Mouse (Mus musculus): ENCODE results near the gene Sorbs1.

Sorbs1 gene

GRCm38 (mm10) chr19:40496509-40497267, 16.9 kb downstream of the Sorbs1 start:
- ChIA-PET CTCF (no interaction called here), POLR2A (no interaction called here)

GRCm38 (mm10) chr19:40496071-40496470, 17.5 kb downstream of the Sorbs1 start:
- POLR2A ChIA-PET: interaction anchor here in 1 of 4 experiments (1.0 kb wide), 1 partner anchor 18 kb away, joined by 3 read pairs; the partner anchor contains the start of gene Sorbs1
- CTCF ChIA-PET: no interaction called here

- ChIA-PET POLR2A (interaction anchor here in 1 of 4 experiments (1.8 kb wide), 1 partner anchor 21 kb away, joined by 4 read pairs; the partner anchor contains the start of gene Sorbs1), CTCF (interaction anchor here in 1 of 4 experiments (0.8 to 1.0 kb wide), 2 partner anchors 52 to 101 kb away, joined by 3 read pairs; no protein-coding TSS in a partner anchor)
Observed at GRCm38 (mm10) chr19:40492902-40493301, 20.7 kb downstream of the Sorbs1 start.

GRCm38 (mm10) chr19:40491442-40491841, 22.1 kb downstream of the Sorbs1 start:
- POLR2A ChIA-PET: interaction anchor here in 1 of 4 experiments (0.9 kb wide), 1 partner anchor 21 kb away, joined by 3 read pairs; no protein-coding TSS in a partner anchor
- CTCF ChIA-PET: interaction anchor here in 1 of 4 experiments (0.6 kb wide), 1 partner anchor 24 kb away, joined by 6 read pairs; no protein-coding TSS in a partner anchor

- CTCF ChIA-PET: interaction anchor here in 1 of 4 experiments (0.6 kb wide), 1 partner anchor 24 kb away, joined by 6 read pairs; no protein-coding TSS in a partner anchor
- POLR2A ChIA-PET: interaction anchor here in 1 of 4 experiments (0.9 kb wide), 1 partner anchor 22 kb away, joined by 3 read pairs; no protein-coding TSS in a partner anchor
Observed at GRCm38 (mm10) chr19:40490765-40491164, 22.8 kb downstream of the Sorbs1 start.

GRCm38 (mm10) chr19:40489633-40490032, 23.9 kb downstream of the Sorbs1 start:
- POLR2A ChIA-PET: interaction anchor here in 1 of 4 experiments (0.8 kb wide), 1 partner anchor 37 kb away, joined by 3 read pairs; no protein-coding TSS in a partner anchor
- CTCF ChIA-PET: interaction anchor here in 2 of 4 experiments (0.6 to 0.7 kb wide), 2 partner anchors 43 to 67 kb away, joined by 3 to 15 read pairs; no protein-coding TSS in a partner anchor

- POLR2A ChIA-PET: interaction anchor here in 1 of 4 experiments (0.8 kb wide), 1 partner anchor 36 kb away, joined by 3 read pairs; no protein-coding TSS in a partner anchor
Observed at GRCm38 (mm10) chr19:40488853-40489454, 24.6 kb downstream of the Sorbs1 start.

GRCm38 (mm10) chr19:40487561-40487960, 26.0 kb downstream of the Sorbs1 start:
- ChIA-PET POLR2A (interaction anchor here in 1 of 4 experiments (1.4 kb wide), 1 partner anchor 27 kb away, joined by 3 read pairs; no protein-coding TSS in a partner anchor), CTCF (no interaction called here)

More at GRCm38 (mm10) chr19:40488853-40489454, 24.6 kb downstream of the Sorbs1 start:
- CTCF ChIA-PET: interaction anchor here in 3 of 4 experiments (0.6 to 0.7 kb wide), 3 partner anchors 66 to 343 kb away, joined by 3 to 15 read pairs (median 4); no protein-coding TSS in a partner anchor

GRCm38 (mm10) chr19:40481115-40481514, 32.5 kb downstream of the Sorbs1 start:
- POLR2A ChIA-PET: no interaction called here
- CTCF ChIA-PET: no interaction called here

GRCm38 (mm10) chr19:40478161-40478575, 35.4 kb downstream of the Sorbs1 start:
- ChIA-PET POLR2A (no interaction called here), CTCF (no interaction called here)

GRCm38 (mm10) chr19:40477445-40477941, 36.1 kb downstream of the Sorbs1 start:
- POLR2A ChIA-PET: interaction anchor here in 1 of 4 experiments (0.5 kb wide), 1 partner anchor 1549 kb away, joined by 3 read pairs; no protein-coding TSS in a partner anchor
- CTCF ChIA-PET: no interaction called here

- ChIA-PET CTCF (no interaction called here), POLR2A (interaction anchor here in 1 of 4 experiments (0.5 kb wide), 1 partner anchor 35 kb away, joined by 3 read pairs; no protein-coding TSS in a partner anchor)
Observed at GRCm38 (mm10) chr19:40476491-40476890, 37.1 kb downstream of the Sorbs1 start.

GRCm38 (mm10) chr19:40471526-40472245, 41.9 kb downstream of the Sorbs1 start:
- ChIA-PET CTCF (no interaction called here), POLR2A (no interaction called here)

GRCm38 (mm10) chr19:40469792-40470191, 43.8 kb downstream of the Sorbs1 start:
- ChIA-PET CTCF (no interaction called here), POLR2A (interaction anchor here in 1 of 4 experiments (1.3 kb wide), 1 partner anchor 16 kb away, joined by 4 read pairs; no protein-coding TSS in a partner anchor)

GRCm38 (mm10) chr19:40468308-40468707, 45.3 kb downstream of the Sorbs1 start:
- POLR2A ChIA-PET: interaction anchor here in 1 of 4 experiments (1.3 kb wide), 1 partner anchor 44 kb away, joined by 5 read pairs; no protein-coding TSS in a partner anchor
- CTCF ChIA-PET: no interaction called here

GRCm38 (mm10) chr19:40467810-40468209, 45.8 kb downstream of the Sorbs1 start:
- ChIA-PET POLR2A (no interaction called here), CTCF (interaction anchor here in 2 of 4 experiments (1.3 to 1.7 kb wide), 2 partner anchors 15 to 76 kb away, joined by 3 to 4 read pairs; no protein-coding TSS in a partner anchor)

GRCm38 (mm10) chr19:40465339-40465738, 48.2 kb downstream of the Sorbs1 start:
- ChIA-PET POLR2A (no interaction called here), CTCF (no interaction called here)

- CTCF ChIA-PET: interaction anchor here in 2 of 4 experiments (0.5 to 0.6 kb wide), 2 partner anchors 52 to 209 kb away, joined by 5 to 7 read pairs; no protein-coding TSS in a partner anchor
- POLR2A ChIA-PET: interaction anchor here in 2 of 4 experiments (0.7 to 1.0 kb wide), 2 partner anchors 10 kb away, joined by 3 read pairs; no protein-coding TSS in a partner anchor
Observed at GRCm38 (mm10) chr19:40464408-40464807, 49.2 kb downstream of the Sorbs1 start.
